Comparison of ENCODE assay signal across 34 mouse cellular contexts in genomic region chr12:42526009-42526408, GRCm38 (mm10).
"Had no signal": no experiment of that assay in that cellular context is flagged by ENCODE, and none has a peak within 500 bp of the region (broad histone marks: within the 10 kb centered on the region; RNA-seq: fewer than 3 reads in every experiment).

No protein-coding gene starts in this region.

- H3K27me3 ChIP-seq: heart, embryonic 12.5 days; heart, embryonic 13.5 days; heart, embryonic 15.5 days; hindbrain, embryonic 13.5 days; hindbrain, embryonic 15.5 days; intestine, embryonic 15.5 days; kidney, embryonic 15.5 days had no signal

- H3K4me3 ChIP-seq: heart, embryonic 12.5 days; heart, embryonic 13.5 days; heart, embryonic 15.5 days; hindbrain, embryonic 10.5 days; hindbrain, embryonic 13.5 days; hindbrain, embryonic 15.5 days; intestine, embryonic 15.5 days; kidney, embryonic 15.5 days; layer of hippocampus, adult 2 months; left cerebral cortex, adult 2 months had no signal

- H3K36me3 ChIP-seq: heart, embryonic 12.5 days; heart, embryonic 13.5 days; heart, embryonic 15.5 days; hindbrain, embryonic 10.5 days; hindbrain, embryonic 13.5 days; hindbrain, embryonic 15.5 days; intestine, embryonic 15.5 days; kidney, embryonic 15.5 days had no signal

- H3K4me2 ChIP-seq: heart, embryonic 11.5 days; heart, embryonic 12.5 days; heart, embryonic 13.5 days; heart, embryonic 15.5 days; hindbrain, embryonic 13.5 days; hindbrain, embryonic 14.5 days; hindbrain, embryonic 15.5 days; intestine, embryonic 15.5 days; kidney, embryonic 15.5 days had no signal

- H3K9ac ChIP-seq: heart, embryonic 12.5 days; heart, embryonic 13.5 days; heart, embryonic 15.5 days; hindbrain, embryonic 13.5 days; hindbrain, embryonic 14.5 days; hindbrain, embryonic 15.5 days; intestine, embryonic 15.5 days; kidney, embryonic 15.5 days had no signal

- H3K27ac ChIP-seq: heart, embryonic 13.5 days; heart, embryonic 15.5 days; hindbrain, embryonic 10.5 days; hindbrain, embryonic 13.5 days; hindbrain, embryonic 14.5 days; hindbrain, embryonic 15.5 days; hindbrain, postnatal 0 days; intestine, embryonic 15.5 days; kidney, embryonic 15.5 days; kidney, postnatal 0 days; layer of hippocampus, adult 2 months; left cerebral cortex, adult 2 months had no signal

- H3K4me1 ChIP-seq: heart, embryonic 12.5 days; heart, embryonic 13.5 days; heart, embryonic 15.5 days; hindbrain, embryonic 10.5 days; hindbrain, embryonic 13.5 days; hindbrain, embryonic 15.5 days; intestine, embryonic 15.5 days; kidney, embryonic 15.5 days had no signal

- ATAC-seq: hindbrain, embryonic 16.5 days; hindbrain, postnatal 0 days; inflammation-experienced regulatory T-cells, adult 6 months; intestine, embryonic 15.5 days; intestine, embryonic 16.5 days; intestine, postnatal 0 days had no signal

- H3K9me3 ChIP-seq: heart, embryonic 12.5 days; heart, embryonic 13.5 days; heart, embryonic 15.5 days; hindbrain, embryonic 10.5 days; hindbrain, embryonic 13.5 days; hindbrain, embryonic 15.5 days; intestine, embryonic 15.5 days; kidney, embryonic 15.5 days had no signal

- DNase-seq: heart, postnatal 10 days; heart, postnatal 14 days; heart, postnatal 36 days; heart, postnatal 4 days; kidney, adult 11 months; kidney, adult 18-20 months; kidney, adult 2 months; kidney, adult 8-10 months; kidney, adult 9 months; kidney, postnatal 10 days; kidney, postnatal 14 days; kidney, postnatal 25 days; kidney, postnatal 36 days; kidney, postnatal 4 days; layer of hippocampus, adult 9-11 months; layer of hippocampus, postnatal 36 days had no signal
